Mouse (Mus musculus) ES-E14 (cell line): ENCODE measurements around the gene Arhgap44. TPM values are rescaled to one million over a fixed set of nuclear protein-coding genes. Genes with fewer than 3 reads are reported as not detected.

Experiments
- DNase-seq: peaks from one replicate; pipeline ENCODE4 v3.0.0-alpha.2; 2013; ENCODE audit warnings: low read depth, low spot score
- H3K27ac ChIP-seq: 2 replicates; pipeline ENCODE4 v1.5.1; 2012; ENCODE audit warnings: low read depth, mild to moderate bottlenecking, low read length, moderate library complexity, mixed read lengths; ENCODE audit not compliant: poor library complexity, insufficient read depth, severe bottlenecking
- H3K36me3 ChIP-seq: 2 replicates; pipeline ENCODE4 v1.6.1; 2012; ENCODE audit warnings: mild to moderate bottlenecking, low read length, moderate library complexity, mixed read lengths; ENCODE audit not compliant: control insufficient read depth, poor library complexity, insufficient read depth, severe bottlenecking
- H3K4me1 ChIP-seq, 2 experiments: fragments of 150-350 bp in 1 of 2; sonication (generic) in 1 of 2; 2 replicates each; pipeline ENCODE4 v1.6.1; 2012; ENCODE audit warnings: low read length in 2 of 2, mild to moderate bottlenecking in 1 of 2, mixed read lengths in 1 of 2; ENCODE audit not compliant: control insufficient read depth in 2 of 2, insufficient read depth in 2 of 2, poor library complexity in 1 of 2
- H3K4me3 ChIP-seq, 2 experiments: fragments of 150-350 bp in 1 of 2; sonication (generic) in 1 of 2; 2 replicates each; pipeline ENCODE4 v1.5.1; 2012; ENCODE audit warnings: low read length in 2 of 2, low read depth in 1 of 2, mild to moderate bottlenecking in 1 of 2, mixed read lengths in 1 of 2; ENCODE audit not compliant: insufficient read depth in 1 of 2, poor library complexity in 1 of 2, severe bottlenecking in 1 of 2
- H3K9ac ChIP-seq: 2 replicates; pipeline ENCODE4 v1.6.1; 2012; ENCODE audit warnings: low read depth, mild to moderate bottlenecking, low read length, mixed read lengths; ENCODE audit not compliant: poor library complexity, insufficient read depth, severe bottlenecking
- H3K9me3 ChIP-seq: fragments of 150-350 bp; sonication (generic); 2 replicates; pipeline ENCODE4 v1.6.1; 2012; ENCODE audit warnings: low read depth, mild to moderate bottlenecking, low read length; ENCODE audit not compliant: control insufficient read depth, insufficient read depth
- CHD2 ChIP-seq: IDR thresholded peaks from 2 replicates; pipeline ENCODE4 v1.6.1; 2014; ENCODE audit warnings: mild to moderate bottlenecking, low read depth, low read length, inconsistent platforms
- HCFC1 ChIP-seq: IDR thresholded peaks from 2 replicates; pipeline ENCODE4 v1.6.1; 2012; ENCODE audit warnings: low read length, inconsistent platforms, borderline replicate concordance; ENCODE audit not compliant: insufficient read depth
- MAFK ChIP-seq: IDR thresholded peaks from 2 replicates; pipeline ENCODE4 v1.6.1; 2014; ENCODE audit warnings: mild to moderate bottlenecking, low read depth, low read length, inconsistent platforms; ENCODE audit not compliant: insufficient read depth
- ZC3H11A ChIP-seq: IDR thresholded peaks from 2 replicates; pipeline ENCODE4 v1.6.1; 2012; ENCODE audit warnings: low read depth, mild to moderate bottlenecking, inconsistent platforms, low read length, borderline replicate concordance
- ZNF384 ChIP-seq: IDR thresholded peaks from 2 replicates; pipeline ENCODE4 v1.6.1; 2012; ENCODE audit warnings: low read depth, low read length, inconsistent platforms
- in situ Hi-C, 2 experiments: fragments of 600-800 bp; cut with MboI; formaldehyde crosslinking; loops; one replicate each; pipeline ENCODE4 v1.15.1; 2025; ENCODE audit warnings: low sequenced_read_pairs in 2 of 2, inconsistent platforms in 1 of 2; ENCODE audit not compliant: unreplicated experiment in 2 of 2
- total RNA-seq: library from RNA; depleted of rRNA; stranded (reverse); fragments of 300-350 nt; gene quantifications from 2 replicates; pipeline ENCODE4 v1.2.3, GENCODE M21; 2012

Arhgap44 gene
- total RNA-seq, 1 experiment, result 8.8 TPM

DNA sequence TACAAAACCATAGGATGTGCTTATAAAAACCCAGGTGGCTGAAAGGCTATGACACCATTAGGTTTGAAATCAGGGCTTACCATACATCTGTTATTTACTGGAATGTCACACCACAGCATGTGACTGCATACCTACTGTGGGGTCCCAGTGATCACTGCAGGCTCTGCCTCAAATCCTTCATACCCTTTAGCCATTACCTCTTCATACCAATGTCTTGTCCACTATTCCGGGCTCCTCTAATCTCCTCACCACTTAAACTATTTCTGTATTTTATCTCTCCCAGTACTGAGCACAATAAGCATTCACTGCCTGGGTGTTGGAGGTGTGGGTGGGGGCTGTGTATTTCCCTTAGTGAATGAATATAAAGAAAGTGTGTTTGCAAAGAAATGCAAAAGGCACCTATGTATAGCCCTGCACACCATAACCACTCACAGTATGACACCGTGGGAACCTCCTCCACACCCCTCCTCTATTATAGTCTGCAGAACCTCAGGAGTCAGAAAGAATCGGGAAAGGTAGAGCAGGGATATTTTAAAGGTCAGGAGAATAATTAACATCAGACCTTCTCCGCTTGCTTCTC is 19.8 kb downstream of the Arhgap44 start:
- H3K36me3 ChIP-seq, result no peaks in the 10 kb centered on the region
- no peak overlapping the region for H3K4me3 ChIP-seq
- no peak for DNase-seq
- no peaks in the 10 kb centered on the region for H3K9me3 ChIP-seq
- no peak overlapping the region for H3K27ac ChIP-seq
- peaks cover 0 to 6% of the 10 kb centered on the region in 2 experiments; a peak in 3 of 4 replicates for H3K4me1 ChIP-seq
- in situ Hi-C loops, result no loop called here
- no peak overlapping the region for H3K9ac ChIP-seq
- TF ChIP-seq HCFC1 (no peak), MAFK (no peak), ZC3H11A (no peak), ZNF384 (no peak), CHD2 (no peak)

DNA sequence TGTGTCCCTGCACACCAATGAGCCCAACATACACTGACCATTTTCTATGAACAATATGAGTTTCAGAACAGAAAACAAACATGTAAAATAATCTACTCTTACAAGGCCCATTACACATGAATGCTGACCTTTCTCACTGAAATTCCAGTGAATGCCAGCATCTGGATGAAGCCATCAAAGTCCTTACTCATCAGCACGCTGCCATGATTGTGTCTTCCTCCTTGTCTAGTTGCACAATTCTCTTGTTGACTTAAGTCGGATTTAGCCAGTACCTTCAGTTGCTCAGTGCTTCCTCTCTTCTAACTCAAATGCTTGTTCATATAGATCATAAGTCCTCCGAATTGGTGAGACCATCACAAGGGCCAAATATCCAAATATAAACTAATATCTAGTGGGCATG is 23.7 kb downstream of the Arhgap44 start:
- no peak overlapping the region for H3K4me3 ChIP-seq
- in situ Hi-C loops, result no loop called here
- no peak overlapping the region for H3K9ac ChIP-seq
- no peaks in the 10 kb centered on the region for H3K36me3 ChIP-seq
- H3K4me1 ChIP-seq, result peaks cover 0 to 3% of the 10 kb centered on the region in 2 experiments; a peak in 3 of 4 replicates
- no peak for TF ChIP-seq HCFC1
- TF ChIP-seq ZC3H11A, result no peak
- TF ChIP-seq CHD2, result no peak
- no peak for TF ChIP-seq ZNF384
- no peak for TF ChIP-seq MAFK
- no peak overlapping the region for H3K27ac ChIP-seq
- no peak for DNase-seq
- H3K9me3 ChIP-seq, result no peaks in the 10 kb centered on the region

DNA sequence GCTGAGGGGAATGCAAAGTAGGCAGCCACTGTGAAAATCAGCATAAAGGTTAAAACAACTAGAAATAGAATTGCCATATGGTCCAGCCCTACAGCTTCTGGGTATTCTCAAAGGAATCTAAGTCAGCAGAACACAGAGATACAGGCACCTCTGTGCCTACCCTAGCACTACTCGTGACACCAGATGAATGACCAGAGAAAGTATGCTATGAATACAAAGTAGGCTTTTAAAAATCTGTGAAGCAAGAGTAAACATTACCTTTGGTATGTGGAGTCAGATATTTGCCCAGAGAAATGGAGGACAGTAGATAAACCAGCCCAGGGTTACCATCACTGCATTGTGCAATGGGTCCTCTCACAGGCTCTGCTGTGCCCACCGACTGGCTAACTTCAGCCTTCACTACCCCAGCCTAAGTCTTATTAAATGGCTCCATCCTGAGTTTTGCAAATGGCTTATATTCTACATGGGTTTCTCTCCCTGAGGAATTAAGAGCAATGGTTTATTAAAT is 25.6 kb downstream of the Arhgap44 start:
- in situ Hi-C loops, result no loop called here
- no peaks in the 10 kb centered on the region for H3K9me3 ChIP-seq
- no peak for TF ChIP-seq ZC3H11A
- no peak for TF ChIP-seq CHD2
- no peak overlapping the region for H3K9ac ChIP-seq
- no peaks in the 10 kb centered on the region for H3K36me3 ChIP-seq
- H3K27ac ChIP-seq, result no peak overlapping the region
- no peak for DNase-seq
- H3K4me1 ChIP-seq, result no peaks in the 10 kb centered on the region; a peak in 1 of 4 replicates
- no peak overlapping the region for H3K4me3 ChIP-seq

DNA sequence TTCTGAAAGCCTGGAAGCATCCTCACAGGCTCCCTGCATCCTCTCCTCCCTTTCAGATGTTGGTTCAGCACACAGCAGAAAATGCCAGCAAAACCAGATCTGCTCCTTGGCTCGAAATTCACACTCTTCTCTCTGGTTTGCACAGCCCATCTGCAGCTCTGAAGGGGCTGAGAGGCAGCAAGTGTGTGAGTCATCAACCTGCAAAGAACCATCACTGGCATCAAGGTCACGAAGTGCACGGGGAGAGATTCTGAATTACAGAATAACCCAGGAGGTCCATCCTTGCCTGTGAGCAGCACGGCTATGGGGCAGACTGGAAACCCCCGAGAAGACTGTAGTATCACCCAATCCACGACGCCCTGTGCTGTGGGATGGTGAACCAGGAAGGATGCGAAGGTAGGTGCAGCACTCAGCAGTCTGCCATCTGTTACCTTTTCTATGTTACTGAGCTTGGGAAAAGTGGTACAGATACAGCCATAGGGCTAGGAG is 27.5 kb downstream of the Arhgap44 start:
- in situ Hi-C loops, result no loop called here
- Histone ChIP-seq H3K4me1 (no peaks in the 10 kb centered on the region; a peak in 2 of 4 replicates), H3K9ac (no peak overlapping the region), H3K27ac (no peak overlapping the region), H3K9me3 (no peaks in the 10 kb centered on the region), H3K36me3 (no peaks in the 10 kb centered on the region), H3K4me3 (no peak overlapping the region)
- DNase-seq, result no peak
- no peak for TF ChIP-seq ZNF384

- H3K4me3 ChIP-seq, result no peak overlapping the region
- no peaks in the 10 kb centered on the region for H3K9me3 ChIP-seq
- in situ Hi-C loops, result no loop called here
- H3K4me1 ChIP-seq, result no peaks in the 10 kb centered on the region; a peak in 1 of 4 replicates
- H3K27ac ChIP-seq, result no peak overlapping the region
- no peak for TF ChIP-seq ZNF384
- no peak for TF ChIP-seq CHD2
- no peak for TF ChIP-seq MAFK
- no peak for TF ChIP-seq ZC3H11A
- TF ChIP-seq HCFC1, result no peak
- H3K36me3 ChIP-seq, result no peaks in the 10 kb centered on the region
- H3K9ac ChIP-seq, result no peak overlapping the region
- DNase-seq, result no peak
Observed at GRCm38 (mm10) chr11:65133661-65134060, 29.1 kb downstream of the Arhgap44 start.
